Mouse (Mus musculus) cerebellum, adult 11-12 months (tissue): Measurements from ENCODE around the gene Nsd1.

Source experiments
- DNase-seq: peaks from one replicate; pipeline ENCODE4 v3.0.0; 2022

The Nsd1 gene

GRCm38 (mm10) chr13:55330567-55331400 is 121.2 kb downstream of the Nsd1 start:
- DNase-seq, result no peak

- DNase-seq, result no peak
Observed at GRCm38 (mm10) chr13:55332331-55332730, 122.7 kb downstream of the Nsd1 start.

- DNase-seq, result no peak
Observed at GRCm38 (mm10) chr13:55335701-55336100, 126.1 kb downstream of the Nsd1 start.

- DNase-seq, result no peak
Observed at GRCm38 (mm10) chr13:55337341-55337975, 127.9 kb downstream of the Nsd1 start.

- DNase-seq, result no peak
Observed at GRCm38 (mm10) chr13:55338131-55339054, 128.8 kb downstream of the Nsd1 start.

DNA sequence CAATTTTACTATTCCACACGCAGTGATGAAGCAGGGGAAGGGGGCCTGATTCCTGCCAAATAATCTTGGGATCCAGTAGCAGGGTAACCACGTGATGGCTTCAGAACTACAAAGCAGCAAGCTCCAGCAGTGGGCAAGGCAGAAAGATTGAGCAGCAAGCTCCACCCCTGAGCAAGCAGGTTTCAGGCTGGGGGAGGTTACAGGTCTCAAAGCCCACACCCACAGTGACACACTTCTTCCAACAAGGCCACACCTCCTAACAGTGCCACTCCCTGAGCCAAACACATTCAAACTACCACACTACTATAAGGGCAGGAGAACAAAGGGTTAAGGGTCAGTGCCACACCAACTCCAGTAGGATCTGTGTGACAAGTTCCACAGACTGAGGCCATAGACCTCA is 129.7 kb downstream of the Nsd1 start:
- DNase-seq, result no peak

DNA sequence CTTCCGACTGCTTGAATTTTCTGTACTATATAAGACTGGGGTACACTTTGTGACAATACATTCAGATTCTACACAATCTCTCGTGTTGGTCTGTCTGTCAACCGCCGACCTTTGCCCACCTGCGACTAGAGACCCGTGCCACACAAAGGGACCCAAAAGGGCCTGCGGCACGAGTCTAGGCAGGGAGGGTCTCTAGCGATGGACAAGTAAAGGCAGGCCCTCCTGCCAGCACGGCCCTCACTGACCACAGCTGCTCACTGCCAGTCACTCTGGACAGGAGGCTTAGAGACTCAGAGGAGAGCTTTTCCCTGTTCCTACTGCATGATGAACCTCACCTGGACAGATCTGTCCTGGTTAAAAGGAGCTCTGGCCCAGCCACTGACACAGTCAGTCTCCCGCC is 132.9 kb downstream of the Nsd1 start:
- DNase-seq, result no peak

GRCm38 (mm10) chr13:55344286-55344685 is 134.7 kb downstream of the Nsd1 start:
- no peak for DNase-seq

DNA sequence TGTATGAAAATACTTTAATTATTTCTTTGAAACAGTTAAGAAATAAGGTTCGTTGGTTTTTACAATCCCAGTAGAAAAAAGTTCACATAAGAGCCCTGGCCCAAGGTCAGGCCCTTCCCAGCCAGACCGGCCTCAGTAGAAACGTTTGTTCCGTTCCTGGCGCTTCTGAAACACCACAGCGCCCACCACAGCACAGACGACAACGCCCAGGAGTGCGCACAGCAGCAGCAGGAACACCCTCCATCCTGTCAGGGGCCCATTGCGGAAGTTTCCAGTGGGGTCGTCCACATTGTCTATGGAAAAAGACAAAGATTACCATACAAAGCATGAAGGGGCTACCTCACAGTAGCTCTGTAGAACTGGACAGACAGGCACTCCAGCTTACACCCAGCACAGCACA is 137.2 kb downstream of the Nsd1 start:
- DNase-seq, result no peak

GRCm38 (mm10) chr13:55361145-55361544 is 151.6 kb downstream of the Nsd1 start:
- no peak for DNase-seq

GRCm38 (mm10) chr13:55361974-55362452 is 152.4 kb downstream of the Nsd1 start:
- DNase-seq, result no peak

DNA sequence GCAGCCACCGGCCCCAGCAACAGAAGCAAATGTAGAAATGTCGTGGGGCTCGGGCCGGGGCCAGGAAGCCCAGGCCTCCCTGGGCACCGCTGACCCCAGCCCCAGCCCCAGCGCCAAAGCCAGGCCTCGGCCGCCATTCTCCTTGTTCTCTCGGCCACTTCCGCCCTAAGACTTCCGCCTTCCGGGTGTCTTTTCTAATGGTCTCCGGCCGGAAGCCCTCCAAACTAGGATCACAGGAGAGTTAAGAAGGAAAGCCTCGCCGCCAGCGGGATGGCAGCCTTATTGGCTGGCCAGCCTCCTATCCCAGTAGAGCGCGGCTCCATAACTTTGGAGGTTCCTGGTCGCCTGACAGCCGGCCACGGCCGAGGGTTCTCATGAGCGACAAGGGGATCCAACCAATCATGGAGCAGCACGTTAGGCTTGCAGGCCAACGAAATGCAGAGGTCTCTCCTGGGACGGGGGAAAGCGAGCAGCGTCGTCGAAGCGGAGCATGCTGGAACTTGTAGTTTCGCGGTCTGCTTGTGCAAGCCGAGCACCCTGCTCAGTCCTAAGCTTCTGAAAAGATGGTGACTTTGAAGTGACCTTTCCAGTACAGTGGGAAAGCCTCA is 153.0 kb downstream of the Nsd1 start, which contains the start of gene Lman2:
Lman2 (minus strand) TSS at position 331 of the 608 bp plus-strand sequence.
- peak; percentile 97 for DNase-seq
